Mouse (Mus musculus) heart, adult 2 months (tissue): Measurements from ENCODE around the gene Rnft2. TPM values are rescaled to one million over a fixed set of nuclear protein-coding genes. Genes with fewer than 3 reads are reported as not detected.

Experiments used
- DNase-seq, 2 experiments: peaks; one replicate each; pipeline ENCODE4 v3.0.0; 2021
- H3K27ac ChIP-seq: fragments of 200-600 bp; 2 replicates; pipeline ENCODE4 v1.8.1; 2022
- H3K27me3 ChIP-seq: fragments of 200-500 bp; 2 replicates; pipeline ENCODE4 v1.6.1; 2012; ENCODE audit warnings: mild to moderate bottlenecking, low read length, inconsistent platforms, mixed read lengths; ENCODE audit not compliant: control insufficient read depth, insufficient read depth
- H3K36me3 ChIP-seq: fragments of 200-500 bp; 2 replicates; pipeline ENCODE4 v1.6.1; 2012; ENCODE audit warnings: low read length, inconsistent platforms; ENCODE audit not compliant: control insufficient read depth, insufficient read depth
- H3K4me1 ChIP-seq: fragments of 200-500 bp; 2 replicates; pipeline ENCODE4 v1.6.1; 2011; ENCODE audit warnings: low read length; ENCODE audit not compliant: control insufficient read depth, insufficient read depth
- H3K4me3 ChIP-seq: fragments of 200-600 bp; 2 replicates; pipeline ENCODE4 v1.8.1; 2022
- H3K79me2 ChIP-seq: fragments of 200-500 bp; replicated peaks from 2 replicates; pipeline ENCODE4 v1.6.1; 2012; ENCODE audit warnings: mild to moderate bottlenecking, inconsistent platforms, low read length, moderate library complexity, mixed read lengths; ENCODE audit not compliant: control insufficient read depth, insufficient read depth
- H3K9ac ChIP-seq: fragments of 200-500 bp; 2 replicates; pipeline ENCODE4 v1.6.1; 2012; ENCODE audit warnings: low read depth, mild to moderate bottlenecking, control low read depth, inconsistent platforms, low read length, mixed read lengths
- CTCF ChIP-seq: fragments of 200-600 bp; IDR thresholded peaks from 2 replicates; pipeline ENCODE4 v1.8.1; 2022; ENCODE audit warnings: antibody characterized with exemption, mild to moderate bottlenecking, moderate library complexity
- EP300 ChIP-seq: fragments of 200-500 bp; IDR thresholded peaks from 2 replicates; pipeline ENCODE4 v1.6.1; 2011; ENCODE audit warnings: low read depth, low read length, control low read depth; ENCODE audit not compliant: insufficient read depth
- POLR2A ChIP-seq: fragments of 200-500 bp; IDR thresholded peaks from 2 replicates; pipeline ENCODE4 v1.6.1; 2011; ENCODE audit warnings: mild to moderate bottlenecking, low read depth, low read length, control low read depth; ENCODE audit not compliant: insufficient read depth
- WGBS: fragments of 180-500 bp; shearing (Covaris S2); methylation state at CpG from one replicate; pipeline ENCODE4 v1.1.7; 2018; 5-methylcytosine and 5-hydroxymethylcytosine counted together
- intact Hi-C: fragments of 180-260 bp; cut with DNase I; formaldehyde crosslinking; loops from one replicate; pipeline ENCODE4 v1.15.1; 2025
- polyA plus RNA-seq: library from polyadenylated mRNA; depleted of rRNA; stranded (reverse); fragments of >200 nt; gene quantifications from 2 replicates; pipeline ENCODE4 v1.2.3, GENCODE M21; 2012
- total RNA-seq, 2 experiments: library from RNA; stranded (reverse); gene quantifications; 2 replicates each; pipeline ENCODE4 v1.2.3; 2021

Rnft2 gene
- total and polyA plus RNA-seq, 3 experiments: 0.99 to 2.2 (median 1.5) TPM

DNA sequence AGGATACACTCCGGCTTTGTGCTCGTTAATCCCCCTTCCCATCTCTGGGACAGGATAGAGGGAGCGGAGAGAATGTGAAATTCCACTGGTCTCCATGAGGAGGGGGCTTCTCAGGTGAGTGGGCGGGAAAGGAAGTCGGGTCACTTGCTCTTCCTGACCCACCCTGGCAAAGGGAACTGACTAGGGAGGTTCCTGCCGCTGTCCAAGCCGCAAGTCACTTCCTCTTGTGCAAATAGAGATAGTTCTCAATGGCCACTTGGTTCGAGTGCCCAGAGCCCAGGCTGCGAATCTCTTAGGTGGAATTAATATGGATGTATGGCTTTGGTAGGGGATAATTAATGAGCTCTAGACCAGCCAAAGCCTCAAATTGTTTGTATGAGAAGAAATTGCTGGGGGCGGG, 15.1 kb upstream of the Rnft2 start:
- 59% methylated on average over 10 of the region's 10 CpGs for WGBS
- H3K27ac ChIP-seq: no peak overlapping the region
- no peak overlapping the region for H3K4me3 ChIP-seq
- no peak overlapping the region for H3K9ac ChIP-seq
- no peaks in the 10 kb centered on the region for H3K36me3 ChIP-seq
- TF ChIP-seq CTCF: no peak
- no peak for TF ChIP-seq EP300
- no peak for TF ChIP-seq POLR2A
- intact Hi-C loops: no loop called here
- H3K4me1 ChIP-seq: peaks cover 3% of the 10 kb centered on the region
- DNase-seq: no peak
- H3K27me3 ChIP-seq: no peaks in the 10 kb centered on the region
- no peaks in the 10 kb centered on the region for H3K79me2 ChIP-seq

GRCm38 (mm10) chr5:118259636-118260035, 14.7 kb upstream of the Rnft2 start:
- H3K4me3 ChIP-seq: no peak overlapping the region
- H3K4me1 ChIP-seq: peaks cover 3% of the 10 kb centered on the region
- no peak for DNase-seq
- no peak overlapping the region for H3K9ac ChIP-seq
- H3K27me3 ChIP-seq: no peaks in the 10 kb centered on the region
- no peaks in the 10 kb centered on the region for H3K79me2 ChIP-seq
- no peak overlapping the region for H3K27ac ChIP-seq
- TF ChIP-seq EP300: no peak
- TF ChIP-seq CTCF: no peak
- TF ChIP-seq POLR2A: no peak
- H3K36me3 ChIP-seq: no peaks in the 10 kb centered on the region
- intact Hi-C loops: no loop called here
- WGBS: 56% methylated on average over 6 of the region's 6 CpGs

- intact Hi-C loops: no loop called here
Observed at GRCm38 (mm10) chr5:118259152-118259551, 14.2 kb upstream of the Rnft2 start.

GRCm38 (mm10) chr5:118256981-118257380, 12.1 kb upstream of the Rnft2 start:
- H3K79me2 ChIP-seq: no peaks in the 10 kb centered on the region; the same call in 1 of the 2 replicates
- no peak overlapping the region for H3K4me3 ChIP-seq
- no peak for TF ChIP-seq POLR2A
- no peak for TF ChIP-seq EP300
- TF ChIP-seq CTCF: peak; percentile 37
- no peak for DNase-seq
- intact Hi-C loops: no loop called here
- peaks cover 3% of the 10 kb centered on the region for H3K4me1 ChIP-seq
- H3K27me3 ChIP-seq: no peaks in the 10 kb centered on the region
- WGBS: 96% methylated on average over 4 of the region's 4 CpGs
- no peak overlapping the region for H3K27ac ChIP-seq
- no peak overlapping the region for H3K9ac ChIP-seq
- H3K36me3 ChIP-seq: no peaks in the 10 kb centered on the region

More at GRCm38 (mm10) chr5:118259152-118259551, 14.2 kb upstream of the Rnft2 start:
- Histone ChIP-seq H3K4me3 (no peak overlapping the region), H3K36me3 (no peaks in the 10 kb centered on the region), H3K9ac (no peak overlapping the region), H3K4me1 (peaks cover 3% of the 10 kb centered on the region), H3K27ac (no peak overlapping the region), H3K79me2 (no peaks in the 10 kb centered on the region; the same call in 1 of the 2 replicates), H3K27me3 (no peaks in the 10 kb centered on the region)
- DNase-seq: no peak
- no peak for TF ChIP-seq EP300
- no peak for TF ChIP-seq POLR2A
- no peak for TF ChIP-seq CTCF
- WGBS: 56% methylated on average over 6 of the region's 6 CpGs

DNA sequence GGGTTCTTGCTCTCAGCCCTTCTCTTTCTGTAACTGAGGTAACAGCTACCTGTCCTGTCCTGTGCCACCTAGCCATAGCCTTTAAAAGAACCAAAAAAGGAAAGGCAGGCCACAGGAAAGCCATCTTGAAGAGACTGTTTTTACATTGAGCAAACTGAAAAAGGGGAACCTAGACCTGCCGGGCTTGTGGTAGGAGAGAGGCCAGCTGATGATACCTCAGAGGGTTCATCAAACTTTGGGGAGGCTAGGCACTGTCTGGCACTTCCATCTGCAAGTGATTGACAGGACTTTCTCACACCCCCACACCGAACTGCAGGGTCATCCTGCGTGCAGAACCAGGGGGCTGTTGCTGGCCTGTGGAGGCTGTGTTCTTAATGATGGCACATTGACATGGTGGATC, 8.6 kb upstream of the Rnft2 start:
- Histone ChIP-seq H3K36me3 (no peaks in the 10 kb centered on the region), H3K79me2 (no peaks in the 10 kb centered on the region; the same call in 1 of the 2 replicates), H3K9ac (no peak overlapping the region), H3K27me3 (no peaks in the 10 kb centered on the region), H3K4me1 (peaks cover 3% of the 10 kb centered on the region; the same call in 1 of the 2 replicates), H3K4me3 (no peak overlapping the region), H3K27ac (no peak overlapping the region)
- intact Hi-C loops: no loop called here
- TF ChIP-seq EP300 (no peak), CTCF (no peak), POLR2A (no peak)
- DNase-seq: no peak
- WGBS: 84% methylated on average over 3 of the region's 3 CpGs

DNA sequence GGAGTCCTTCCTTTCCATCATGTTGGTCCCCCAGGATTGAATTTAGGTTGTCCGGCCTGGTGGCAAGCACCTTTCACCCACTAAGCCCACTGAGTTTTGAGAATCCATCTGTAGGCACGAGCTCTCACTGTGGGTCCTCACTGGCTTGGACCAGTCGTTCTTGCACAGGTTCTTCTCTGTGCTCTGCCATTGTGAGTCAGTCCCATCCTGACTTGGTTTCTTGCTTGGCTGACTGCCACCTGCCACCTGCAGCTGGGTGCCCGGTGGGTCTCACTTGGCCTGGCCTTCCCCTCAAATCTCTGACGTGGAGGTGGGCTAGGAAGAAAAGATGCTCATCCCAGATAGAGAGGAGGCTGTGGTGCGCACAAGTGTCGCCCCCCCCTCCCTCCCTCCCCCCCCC, 6.1 kb upstream of the Rnft2 start:
- H3K4me1 ChIP-seq: peaks cover 3% of the 10 kb centered on the region
- no peaks in the 10 kb centered on the region; the same call in 1 of the 2 replicates for H3K79me2 ChIP-seq
- DNase-seq: no peak
- no peaks in the 10 kb centered on the region for H3K27me3 ChIP-seq
- WGBS: 87% methylated on average over 7 of the region's 7 CpGs
- intact Hi-C loops: no loop called here
- H3K27ac ChIP-seq: no peak overlapping the region
- H3K9ac ChIP-seq: no peak overlapping the region
- no peaks in the 10 kb centered on the region for H3K36me3 ChIP-seq
- no peak overlapping the region for H3K4me3 ChIP-seq
- TF ChIP-seq EP300: no peak
- no peak for TF ChIP-seq POLR2A
- TF ChIP-seq CTCF: no peak
